Mouse (Mus musculus) bone marrow macrophage, adult 2 months (primary cell): ENCODE data around the gene Slirp. TPM values are rescaled to one million over a fixed set of nuclear protein-coding genes. Genes with fewer than 3 reads are reported as not detected.

Experiments used
- H3K27ac ChIP-seq: 2 replicates; pipeline ENCODE4 v1.5.1; 2012; ENCODE audit warnings: low read depth, low read length; ENCODE audit not compliant: insufficient read depth
- H3K4me1 ChIP-seq: 2 replicates; pipeline ENCODE4 v1.6.1; 2012; ENCODE audit warnings: low read length; ENCODE audit not compliant: control insufficient read depth, insufficient read depth
- H3K4me3 ChIP-seq: 2 replicates; pipeline ENCODE4 v1.5.1; 2012; ENCODE audit warnings: mild to moderate bottlenecking, low read length, moderate library complexity; ENCODE audit not compliant: insufficient read depth
- CTCF ChIP-seq: IDR thresholded peaks from 2 replicates; pipeline ENCODE4 v1.5.1; 2012; ENCODE audit warnings: low read depth, mild to moderate bottlenecking, low read length, moderate library complexity
- POLR2A ChIP-seq: IDR thresholded peaks from 2 replicates; pipeline ENCODE4 v1.6.1; 2012; ENCODE audit warnings: mild to moderate bottlenecking, low read depth, low read length, borderline replicate concordance
- polyA plus RNA-seq: library from polyadenylated mRNA; stranded (reverse); fragments of >200 nt; gene quantifications from 2 replicates; pipeline ENCODE4 v1.2.4, GENCODE M21; 2012; ENCODE audit not compliant: missing spikeins, insufficient read depth, insufficient read length

The Slirp gene
- 150 and 162 TPM in 2 replicates for polyA plus RNA-seq

DNA sequence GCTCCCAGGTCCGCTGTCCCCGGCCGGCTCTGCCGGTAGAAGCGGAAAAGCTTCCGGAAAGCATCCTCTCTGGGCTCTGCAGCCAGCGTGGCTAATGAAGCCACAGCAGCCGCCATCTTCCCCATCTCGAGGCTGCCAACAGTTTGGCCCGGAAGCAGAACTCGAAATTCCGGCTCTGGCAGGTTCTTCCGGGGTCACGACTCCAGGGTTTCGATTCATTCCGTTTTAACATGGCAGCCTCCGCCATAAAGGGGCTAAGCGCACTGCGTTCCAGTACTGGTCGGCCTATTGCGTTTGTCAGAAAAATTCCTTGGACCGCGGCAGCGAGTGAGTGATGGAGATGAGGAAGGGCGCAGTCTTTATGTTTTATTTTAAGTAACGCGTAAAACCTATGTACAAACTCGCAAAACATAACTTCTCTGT is at the start of gene Slirp, which contains the start of gene Alkbh1:
Gene Slirp, plus strand, starts transcription at position 197 of the 423 bp plus-strand sequence.
Gene Alkbh1, minus strand, starts transcription at position 318 of the 423 bp plus-strand sequence.
- Histone ChIP-seq H3K27ac (peak within 1 kb of the TSS; percentile 87), H3K4me1 (peaks cover 19% of the 10 kb centered on the region), H3K4me3 (peak within 1 kb of the TSS; percentile 89)
- TF ChIP-seq CTCF (no peak), POLR2A (0 out of 2 replicates have a peak, but pooled peaks have one; percentile 10)

DNA sequence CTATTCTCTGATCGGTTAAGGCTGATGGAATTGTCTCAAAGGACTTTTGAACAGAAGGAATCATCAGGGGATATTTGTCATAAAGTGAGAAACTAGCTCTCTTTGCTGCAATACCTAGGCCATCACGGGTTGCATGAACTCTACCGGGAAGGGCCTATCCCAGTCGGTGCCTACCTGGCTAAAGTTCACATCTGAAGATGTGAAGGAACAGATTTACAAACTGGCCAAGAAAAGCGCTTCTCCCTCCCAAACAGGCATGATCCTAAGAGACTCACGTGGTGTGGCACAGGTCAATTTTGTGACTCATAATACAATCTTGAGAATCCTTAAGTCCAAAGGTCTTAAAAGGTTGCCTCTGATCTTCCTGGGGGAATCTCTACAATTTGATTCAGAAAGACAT is 49.4 kb upstream of the Slirp start:
- Histone ChIP-seq H3K4me3 (no peak overlapping the region), H3K27ac (no peak overlapping the region), H3K4me1 (peaks cover 39% of the 10 kb centered on the region)
- no peak for TF ChIP-seq POLR2A
- no peak for TF ChIP-seq CTCF

DNA sequence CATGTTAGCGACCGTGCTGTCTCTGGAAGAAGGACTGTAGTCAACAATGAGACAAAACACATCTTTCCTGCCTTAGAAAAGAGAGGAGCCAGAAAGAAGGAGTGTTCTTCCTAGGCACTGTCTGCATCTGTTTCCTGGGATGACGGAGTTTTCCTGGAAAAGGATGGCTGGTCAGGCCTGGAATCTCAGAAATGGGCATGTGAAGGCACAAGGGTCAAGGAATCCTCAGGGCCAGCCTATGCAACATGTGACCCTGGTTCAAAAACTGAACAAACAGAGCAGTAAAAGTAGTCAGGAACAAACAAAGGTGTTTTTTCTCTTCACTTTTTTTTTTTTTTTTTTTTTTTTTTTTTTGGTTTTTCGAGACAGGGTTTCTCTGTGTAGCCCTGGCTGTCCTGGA is 46.6 kb upstream of the Slirp start:
- no peak for TF ChIP-seq CTCF
- no peak for TF ChIP-seq POLR2A
- Histone ChIP-seq H3K4me3 (no peak overlapping the region), H3K4me1 (peaks cover 31% of the 10 kb centered on the region), H3K27ac (no peak overlapping the region)

DNA sequence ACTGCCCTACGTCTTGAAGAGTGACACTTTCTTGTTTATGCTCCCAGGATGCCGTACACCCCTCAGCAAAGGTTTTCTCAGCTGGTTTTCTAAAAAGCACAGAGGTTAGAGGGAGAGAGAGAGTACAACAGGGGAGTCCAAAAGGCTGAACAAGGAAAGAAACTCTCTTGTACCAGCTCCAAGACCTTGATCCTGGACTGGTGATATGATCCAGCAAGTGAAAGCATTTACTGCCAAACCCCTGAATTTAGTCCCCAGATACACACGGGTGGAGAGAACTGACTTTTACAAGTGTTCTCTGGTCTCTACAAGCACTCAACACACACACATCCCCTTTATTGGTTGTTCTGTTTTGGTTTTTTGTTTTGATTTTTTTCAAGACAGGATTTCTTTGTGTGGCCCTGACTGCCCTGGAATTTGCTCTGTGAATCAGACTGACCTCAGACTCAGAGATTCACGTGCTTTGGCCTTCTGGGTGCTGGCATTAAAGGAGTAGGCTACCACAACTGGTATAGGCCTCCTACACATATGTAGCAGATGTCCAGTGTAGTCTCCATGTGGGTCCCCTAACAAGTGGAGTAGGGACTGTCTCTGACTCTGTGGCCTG is 45.8 kb upstream of the Slirp start:
- TF ChIP-seq CTCF, result no peak
- no peak for TF ChIP-seq POLR2A
- Histone ChIP-seq H3K4me3 (no peak overlapping the region), H3K27ac (no peak overlapping the region), H3K4me1 (peaks cover 28% of the 10 kb centered on the region)

DNA sequence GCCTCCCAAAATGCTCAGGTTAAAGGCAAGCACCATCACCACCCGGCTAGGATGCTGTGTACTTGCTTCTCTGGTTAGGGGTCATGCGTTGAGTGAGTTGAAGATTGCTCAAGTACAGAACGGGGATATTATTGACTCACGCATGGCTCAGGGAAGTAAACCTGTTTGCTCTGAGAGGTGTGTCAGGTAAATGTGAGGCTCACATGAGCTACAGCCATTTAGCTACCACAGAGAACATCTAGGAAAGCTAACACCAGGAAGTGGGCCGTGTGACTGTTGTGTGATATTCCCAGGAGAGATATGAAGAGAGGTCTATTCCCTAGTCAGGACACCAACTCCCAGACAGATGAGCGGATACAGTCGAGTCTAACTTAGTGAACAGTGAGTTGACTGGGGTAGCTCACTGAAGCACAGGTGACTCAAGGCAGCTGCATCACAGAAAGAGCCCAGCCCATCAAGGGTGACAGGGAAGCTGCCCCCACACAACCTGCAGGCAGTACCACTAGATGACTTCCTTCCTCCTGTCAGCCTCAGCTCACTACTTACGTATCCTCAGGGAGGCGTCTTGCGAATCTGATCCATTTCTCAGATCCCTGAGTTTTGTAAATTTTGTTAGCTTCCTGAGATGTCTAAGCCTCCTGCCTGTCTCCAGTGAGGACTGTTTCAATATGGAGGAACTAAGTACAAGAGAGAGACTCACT is 44.4 kb upstream of the Slirp start:
- Histone ChIP-seq H3K27ac (no peak overlapping the region), H3K4me3 (no peak overlapping the region), H3K4me1 (peaks cover 17% of the 10 kb centered on the region)
- no peak for TF ChIP-seq CTCF
- TF ChIP-seq POLR2A, result no peak

DNA sequence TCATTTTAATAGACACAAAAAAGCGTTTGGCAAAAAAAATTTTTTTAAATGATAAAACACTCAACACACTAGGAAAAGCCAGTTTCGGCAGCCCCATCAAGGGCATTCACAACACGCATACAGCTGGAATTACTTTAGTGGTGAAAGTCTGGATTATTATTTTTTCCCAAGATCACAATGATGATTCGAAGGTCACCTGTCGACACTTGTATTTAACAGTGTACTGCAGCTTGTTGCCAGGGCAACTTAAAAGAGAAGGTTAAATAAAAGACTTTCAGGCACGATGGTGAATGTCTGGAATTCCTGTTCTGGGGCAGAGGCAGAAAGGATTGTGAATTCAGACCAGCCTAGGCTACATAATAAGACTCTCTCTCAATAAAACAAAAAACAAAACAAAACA is 41.8 kb upstream of the Slirp start:
- TF ChIP-seq CTCF (no peak), POLR2A (no peak)
- Histone ChIP-seq H3K4me1 (peaks cover 19% of the 10 kb centered on the region), H3K27ac (no peak overlapping the region), H3K4me3 (no peak overlapping the region)

DNA sequence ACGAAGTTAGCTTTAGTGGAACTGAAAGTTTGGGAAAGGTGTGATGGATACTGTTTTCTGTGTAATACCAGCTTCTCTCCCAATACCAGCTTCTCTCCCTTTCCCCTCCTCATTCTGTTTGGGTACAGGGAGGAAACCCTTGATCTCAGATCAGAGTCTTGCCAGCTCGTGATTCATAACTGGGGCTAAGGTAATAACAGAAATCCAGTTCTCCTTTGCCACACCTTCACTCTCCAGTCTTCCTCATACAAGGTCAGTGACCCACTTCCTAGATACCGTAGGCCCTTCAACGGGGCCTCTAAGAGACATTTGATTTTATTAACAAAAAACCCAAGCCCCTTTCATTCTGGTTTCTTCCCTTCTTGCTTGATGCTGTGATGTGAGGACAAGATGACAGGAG is 38.5 kb upstream of the Slirp start:
- Histone ChIP-seq H3K27ac (no peak overlapping the region), H3K4me1 (peaks cover 30% of the 10 kb centered on the region), H3K4me3 (no peak overlapping the region)
- TF ChIP-seq POLR2A (no peak), CTCF (no peak)

DNA sequence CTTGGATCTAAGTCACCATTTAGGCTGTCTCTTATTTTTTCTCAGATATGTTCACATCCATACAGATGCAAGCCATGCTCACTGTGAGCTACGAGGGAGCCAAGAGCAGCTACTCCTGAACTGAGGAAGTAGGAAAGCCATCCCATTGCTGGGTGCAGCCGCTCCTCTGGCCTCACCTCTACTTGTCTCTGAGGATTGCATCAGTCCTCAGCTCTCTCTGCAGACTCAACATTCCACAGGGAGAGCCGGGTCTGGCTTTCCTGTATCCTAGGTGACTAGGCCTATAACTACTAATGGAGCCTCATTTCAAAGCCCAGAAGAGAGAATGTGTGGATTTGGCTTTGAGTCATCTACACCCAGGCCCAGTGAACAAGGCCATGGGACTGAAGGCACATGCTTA is 38.0 kb upstream of the Slirp start:
- Histone ChIP-seq H3K4me1 (peaks cover 30% of the 10 kb centered on the region), H3K4me3 (no peak overlapping the region), H3K27ac (no peak overlapping the region)
- TF ChIP-seq POLR2A (no peak), CTCF (no peak)

DNA sequence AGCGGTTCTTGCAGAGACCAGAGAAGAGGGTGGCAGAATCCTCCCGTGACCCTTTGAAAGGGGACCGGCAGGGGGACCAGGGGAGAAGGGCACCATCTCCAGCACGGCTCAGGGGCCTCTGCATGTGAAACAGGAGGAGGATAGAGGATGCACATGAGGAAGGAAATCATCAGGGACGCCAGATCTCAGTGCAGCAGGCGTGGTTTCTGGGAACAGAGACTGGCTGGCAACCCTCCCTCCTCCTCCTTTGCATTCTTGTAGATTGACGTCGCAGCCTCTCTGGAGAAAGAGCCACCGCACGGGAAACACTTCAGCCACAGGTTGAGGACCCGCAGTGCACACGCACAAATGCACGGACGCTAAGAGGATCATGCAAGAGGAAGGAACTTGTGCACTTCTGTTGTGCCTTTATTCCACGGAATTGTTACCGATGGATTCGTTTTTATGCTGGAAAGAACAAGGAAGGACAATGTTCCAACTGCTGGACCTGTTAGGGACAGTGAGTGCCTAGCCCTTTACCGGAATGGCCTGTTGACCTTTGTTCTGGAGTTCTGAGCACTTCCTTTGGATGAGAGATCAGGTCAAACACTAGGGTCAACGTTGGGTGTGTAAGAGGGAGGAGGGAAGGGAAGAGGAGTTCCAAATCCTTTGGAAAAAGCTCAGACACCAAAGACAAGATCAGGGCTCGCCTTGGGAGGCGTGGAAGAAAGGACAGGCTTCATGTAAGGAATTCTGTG is 35.7 kb upstream of the Slirp start:
- TF ChIP-seq POLR2A, result no peak
- TF ChIP-seq CTCF, result no peak
- Histone ChIP-seq H3K27ac (peak overlapping the region; percentile 93), H3K4me3 (peak overlapping the region; percentile 53), H3K4me1 (peaks cover 30% of the 10 kb centered on the region)
